Mouse (Mus musculus) lung, postnatal 25 days (tissue): ENCODE results near the gene Rab13.
A peak's percentile ranks its signal among the peaks of the same experiment; 100 is the strongest.

Experiments
- DNase-seq: peaks from one replicate; pipeline ENCODE4 v3.0.0; 2022; ENCODE audit warnings: low spot score

Rab13 gene

DNA sequence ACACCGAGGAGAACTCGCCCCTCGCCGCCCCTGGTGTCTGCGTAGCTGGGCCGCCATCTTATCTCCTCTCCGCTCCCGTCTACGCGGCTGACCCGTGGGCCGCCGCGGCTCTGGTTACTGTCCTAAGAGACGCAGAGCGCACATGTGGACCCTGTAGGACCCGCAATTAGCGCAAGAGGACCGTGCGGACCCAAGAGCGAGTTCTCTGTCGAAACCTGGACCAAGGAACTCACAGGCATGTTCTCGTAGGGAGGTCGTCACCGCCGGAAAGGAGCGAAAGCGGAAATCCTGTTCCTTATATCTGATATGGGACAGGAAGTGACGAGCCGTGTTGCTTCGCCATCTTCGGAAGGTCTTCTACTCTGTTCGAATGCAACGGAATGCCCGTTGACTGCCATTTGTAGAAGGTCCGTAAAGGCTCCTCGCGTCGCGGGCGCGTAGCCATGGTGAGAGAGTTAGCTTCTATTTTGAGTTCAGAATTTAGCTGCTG is at the start of gene Rab13, which contains the start of gene Rps27:
TSS of gene Rab13 (plus strand) at position 319 of the 490 bp plus-strand sequence.
TSS of gene Rps27 (minus strand) at position 275 of the 490 bp plus-strand sequence.
- peak; percentile 96 for DNase-seq

DNA sequence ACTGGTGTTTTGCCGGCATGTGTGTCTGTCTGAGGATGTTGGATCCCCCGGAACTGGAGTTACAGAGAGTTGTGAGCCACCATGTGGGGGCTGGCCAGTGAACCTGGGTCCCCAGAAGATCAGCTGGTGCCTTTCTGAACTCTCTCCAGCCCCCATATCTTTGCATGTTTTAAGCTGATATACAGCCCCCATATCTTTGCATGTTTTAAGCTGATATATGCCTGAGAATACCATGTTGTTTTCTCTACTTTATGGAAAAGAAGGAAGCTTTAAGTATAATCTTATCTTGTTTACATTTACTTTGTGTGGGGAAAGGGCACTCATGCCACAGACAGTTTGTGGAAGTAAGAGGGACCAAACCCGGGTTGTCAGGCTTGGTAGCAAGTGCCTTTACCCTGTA is 33.9 kb upstream of the Rab13 start:
- DNase-seq = no peak

DNA sequence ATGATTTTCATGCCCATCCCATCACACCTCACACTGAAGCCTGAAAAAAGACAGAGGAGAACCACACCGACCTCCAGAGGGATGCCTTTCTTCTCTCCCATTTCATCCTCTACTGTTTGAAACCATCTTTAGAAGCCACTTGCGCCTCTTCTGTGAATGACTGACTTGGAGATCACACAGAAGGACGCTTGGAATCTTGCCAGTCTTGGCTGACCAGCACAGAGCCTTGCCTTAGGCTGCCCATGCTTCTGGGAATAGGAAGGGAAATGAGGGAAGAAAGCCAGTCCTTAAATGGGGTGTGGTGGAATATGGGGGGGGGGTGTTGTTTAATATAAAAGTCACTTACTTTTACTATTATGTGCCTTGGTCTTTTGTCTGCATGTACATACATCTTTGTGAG is 29.9 kb upstream of the Rab13 start:
- DNase-seq = no peak

DNA sequence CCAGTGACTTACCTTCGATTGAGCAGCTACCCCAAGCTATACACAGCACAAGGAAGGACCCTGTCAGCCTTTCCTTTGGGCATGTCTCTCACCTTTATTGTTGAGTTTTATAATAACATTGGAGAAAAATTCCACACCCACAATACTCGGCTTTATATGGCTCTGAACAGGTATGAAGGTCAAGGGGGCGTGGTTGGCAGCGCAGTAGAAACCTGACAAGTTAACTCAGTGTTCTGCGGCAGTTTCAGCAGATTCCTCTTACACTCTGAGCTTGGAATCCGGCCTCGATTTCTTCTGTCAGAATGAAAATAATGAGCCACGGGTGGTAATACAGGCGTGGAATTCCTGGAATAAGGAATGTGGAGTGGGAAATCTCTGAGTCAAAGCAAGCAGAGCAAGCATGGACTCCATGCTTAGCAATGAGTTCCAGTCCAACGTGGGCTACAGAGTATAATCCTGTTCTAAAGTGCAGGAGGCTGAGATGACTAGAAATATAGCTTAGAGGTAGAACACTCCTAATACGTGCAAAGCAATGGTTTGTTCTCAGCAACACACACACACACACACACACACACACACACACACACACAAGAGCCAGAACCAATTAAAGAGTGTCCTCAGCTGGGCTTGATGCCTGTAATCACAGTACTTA is 22.5 kb upstream of the Rab13 start:
- no peak for DNase-seq

DNA sequence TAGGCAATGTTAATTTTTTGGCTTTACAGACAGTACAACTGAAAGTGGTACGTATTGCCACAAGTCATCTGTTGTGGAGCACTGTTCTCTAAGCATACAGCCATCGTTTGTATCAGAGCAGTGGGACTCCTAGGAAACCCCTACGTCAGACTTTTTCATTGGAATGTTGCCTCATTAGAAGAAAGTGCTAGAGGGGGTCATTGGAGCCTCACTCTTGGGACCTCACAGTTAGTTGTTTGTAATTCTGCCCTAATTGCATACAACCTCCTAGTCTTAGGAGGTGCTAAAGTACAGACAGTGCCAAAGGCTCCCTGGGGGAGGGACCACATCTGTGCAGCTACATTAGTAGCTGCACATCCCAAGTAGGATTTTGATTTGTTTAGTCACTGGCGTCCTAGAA is 18.7 kb upstream of the Rab13 start:
- no peak for DNase-seq

DNA sequence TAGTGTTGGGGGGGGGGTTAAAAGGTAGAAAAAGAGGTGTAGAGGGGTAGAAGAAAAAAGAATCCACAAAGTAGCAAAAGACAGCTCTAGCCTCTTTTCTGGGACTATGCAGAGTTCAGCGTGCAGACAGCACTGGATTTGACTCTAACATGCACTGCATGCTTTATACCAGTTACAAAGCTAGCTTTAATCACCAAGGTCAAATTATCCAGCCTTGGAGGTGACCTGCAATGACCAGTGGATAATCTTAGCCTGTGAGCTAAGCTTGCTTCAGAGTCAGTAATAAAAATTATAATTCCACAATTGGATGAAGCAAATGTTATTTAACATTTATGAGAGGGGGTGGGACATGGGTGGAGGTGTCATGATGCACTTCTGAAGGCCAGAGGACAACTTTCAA is 17.9 kb upstream of the Rab13 start:
- no peak for DNase-seq

DNA sequence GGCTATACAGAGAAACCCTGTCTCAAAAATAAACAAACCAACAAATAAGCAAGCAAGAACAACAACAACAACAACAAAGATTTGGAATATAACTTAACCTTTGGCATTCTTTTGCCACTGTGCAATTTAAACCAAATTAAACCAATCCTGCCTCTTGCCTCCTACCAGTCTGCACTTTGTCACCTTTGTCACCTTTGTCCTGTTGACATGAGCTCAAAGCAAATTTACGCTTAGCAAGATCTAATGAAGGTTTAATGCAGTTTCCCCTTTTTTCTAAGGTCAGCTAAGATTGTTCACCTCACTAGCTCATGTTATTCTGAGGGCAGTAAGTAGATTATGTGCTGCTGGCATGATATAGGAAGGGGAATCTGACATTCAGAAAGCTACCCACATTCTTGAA is 15.9 kb upstream of the Rab13 start:
- DNase-seq = no peak

DNA sequence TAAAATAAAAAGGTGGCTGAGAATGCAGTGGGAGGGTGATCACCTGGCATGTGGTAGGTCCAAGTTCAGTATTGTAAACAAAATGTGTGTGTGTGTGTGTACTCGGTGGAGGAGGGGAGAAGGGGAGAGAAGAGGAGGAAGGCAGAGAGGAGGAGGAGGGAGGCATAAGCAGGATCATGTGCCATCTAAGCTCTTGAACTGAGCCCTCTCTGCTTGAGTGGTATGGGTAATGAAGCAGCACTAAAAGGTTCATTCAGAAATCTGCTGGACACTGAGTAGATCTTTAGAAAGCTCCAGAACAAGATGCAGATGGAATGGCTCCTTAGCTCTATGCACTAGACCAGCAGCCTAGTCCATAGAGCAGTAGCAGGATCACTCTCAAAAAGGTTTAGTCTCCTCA is 10.6 kb upstream of the Rab13 start:
- no peak for DNase-seq

DNA sequence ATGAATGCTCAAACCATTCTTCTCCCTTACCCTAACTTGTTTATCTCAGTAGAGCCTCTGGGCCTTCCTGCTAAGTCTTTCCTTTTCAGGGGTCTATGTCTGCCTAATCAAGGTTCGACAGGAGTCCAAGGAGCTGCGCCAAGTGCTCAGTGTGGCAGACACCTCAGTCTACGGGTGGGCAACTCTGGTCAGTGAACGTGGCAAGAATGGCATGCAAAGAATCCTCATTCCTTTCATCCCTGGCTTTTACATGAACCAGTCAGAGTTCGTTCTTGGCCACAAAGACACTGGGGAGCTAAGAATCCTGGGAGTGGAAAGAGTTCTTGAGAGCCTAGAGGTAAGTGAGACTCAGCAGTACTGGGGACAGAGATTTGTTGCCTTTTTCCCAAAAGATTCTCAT is 9.9 kb upstream of the Rab13 start:
- no peak for DNase-seq

DNA sequence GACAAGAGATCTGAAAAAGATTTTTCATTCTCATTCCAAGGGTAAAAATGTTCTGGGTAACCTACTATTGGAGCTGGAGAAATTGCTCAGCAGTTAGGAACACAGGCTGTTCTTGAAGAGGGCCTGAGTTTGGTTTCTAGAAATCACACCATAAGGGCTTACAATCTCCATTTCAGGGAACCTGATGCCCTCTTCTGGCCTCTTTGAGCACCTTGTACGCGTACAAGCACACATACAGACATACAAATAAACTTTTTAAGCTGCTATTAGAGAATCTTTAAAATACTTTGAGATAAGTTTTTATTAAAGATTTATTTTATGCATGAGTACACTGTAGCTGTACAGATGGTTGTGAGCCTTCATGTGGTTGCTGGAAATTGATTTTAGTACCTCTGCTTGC is 8.9 kb upstream of the Rab13 start:
- no peak for DNase-seq

DNA sequence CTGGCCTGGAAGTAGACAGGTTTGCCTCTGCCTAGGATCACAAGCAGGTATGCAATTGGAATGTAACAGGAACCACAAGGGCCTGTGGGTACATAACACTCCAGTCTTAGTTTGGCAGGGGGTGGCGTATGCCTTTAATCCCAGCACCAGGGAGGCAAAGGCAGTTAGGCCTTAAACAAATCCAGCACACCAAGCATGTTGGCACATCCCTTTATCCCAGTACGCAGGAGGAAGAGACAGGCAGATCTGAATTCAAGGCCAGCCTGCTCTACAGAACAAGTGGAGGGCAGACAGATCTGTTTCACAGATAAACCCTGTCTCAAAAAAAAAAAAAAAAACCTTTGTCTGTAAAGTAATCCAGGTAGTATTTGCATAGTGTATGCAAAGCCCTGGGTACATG is 4.8 kb upstream of the Rab13 start:
- DNase-seq = peak; percentile 38

DNA sequence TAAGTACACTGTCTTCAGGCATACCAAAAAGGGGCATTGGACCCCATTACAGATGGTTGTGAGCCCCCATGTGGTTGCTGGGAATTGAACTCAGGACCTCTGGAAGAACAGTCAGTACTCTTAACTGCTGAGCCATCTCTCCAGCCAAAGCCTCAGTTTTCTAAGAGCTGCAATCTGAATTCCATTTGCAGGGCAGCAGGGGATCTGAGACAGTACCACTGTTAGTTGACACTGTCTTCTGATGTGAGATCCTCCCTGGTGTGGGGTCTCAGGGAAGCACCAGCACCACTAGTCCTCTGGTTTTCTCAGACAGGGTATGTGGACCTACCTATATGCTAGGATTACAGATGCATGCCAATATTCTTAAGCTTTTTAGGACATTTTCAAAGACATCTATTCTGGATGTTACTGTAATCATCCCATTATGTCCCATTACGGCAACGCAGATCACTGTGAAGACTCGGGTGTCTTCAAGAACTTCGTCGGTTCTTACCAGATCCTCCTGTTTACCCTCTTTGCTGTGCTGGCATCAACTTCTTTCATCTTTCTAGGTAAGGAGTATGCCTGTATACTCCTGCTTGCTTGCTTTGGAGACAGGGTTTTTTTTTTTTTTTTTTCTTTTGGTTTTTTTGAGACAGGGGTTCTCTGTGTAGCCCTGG is 3.5 kb upstream of the Rab13 start:
- no peak for DNase-seq

DNA sequence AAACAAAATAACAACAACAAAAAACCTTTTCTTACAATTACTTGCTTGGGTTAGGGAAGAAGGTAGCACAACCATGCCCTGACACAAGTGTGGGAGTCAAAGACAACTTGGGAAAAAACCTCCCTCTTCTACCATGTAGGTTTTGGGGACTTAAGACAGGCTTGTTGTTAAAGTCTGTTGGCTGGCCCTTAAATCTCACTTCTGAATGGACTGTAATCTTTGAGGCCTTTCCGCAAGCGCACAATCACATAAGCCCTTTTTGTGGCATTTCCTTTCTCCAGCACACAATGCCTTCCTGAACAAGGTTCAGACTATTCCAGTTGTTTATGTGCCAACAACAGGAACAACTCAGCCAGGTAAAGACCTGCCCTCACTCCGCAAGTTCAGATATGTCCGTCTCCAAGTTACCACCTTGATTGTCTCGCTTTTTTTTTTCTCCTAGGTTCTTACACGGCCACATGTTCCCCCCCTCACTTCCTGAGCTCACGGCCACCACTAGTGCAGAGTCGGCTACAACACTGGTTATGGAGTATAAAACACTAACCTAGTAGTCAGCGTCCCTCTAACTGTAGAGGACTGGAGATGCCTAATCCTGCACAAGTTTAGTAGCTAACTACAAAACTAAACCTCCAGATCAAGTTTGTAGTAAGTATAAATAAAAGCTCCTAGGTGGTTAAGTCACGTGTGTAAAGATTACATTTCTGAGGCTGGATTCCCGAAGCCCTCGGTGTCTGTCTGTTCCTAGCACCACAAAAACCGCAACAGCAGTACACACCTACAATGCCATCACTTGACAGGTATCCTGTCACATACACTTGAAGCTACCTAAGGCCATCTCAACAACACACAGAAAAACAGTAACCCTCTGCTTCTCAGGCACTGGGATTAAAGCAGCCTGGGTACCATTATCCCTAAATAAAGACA is 1.8 kb upstream of the Rab13 start:
- DNase-seq = no peak

DNA sequence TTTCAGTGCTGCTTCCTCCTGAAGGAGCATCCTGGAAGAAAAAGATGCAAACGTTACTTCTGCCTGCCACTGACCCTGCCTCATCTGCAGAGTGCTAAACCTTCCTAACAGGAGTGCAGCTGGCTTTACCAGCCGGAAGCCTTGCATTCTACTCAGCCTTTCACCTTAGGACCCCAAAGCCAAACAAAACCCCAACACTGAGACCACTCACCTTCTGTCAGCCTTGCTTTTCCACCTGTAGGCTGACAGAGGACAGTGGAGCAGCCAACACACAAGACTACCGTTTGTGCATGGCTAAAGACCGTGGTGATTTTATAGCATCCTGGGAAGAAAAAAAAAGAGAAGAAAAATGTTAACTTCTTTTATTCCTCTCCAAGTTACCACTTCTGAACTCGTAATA is 772 bp upstream of the Rab13 start:
- no peak for DNase-seq

DNA sequence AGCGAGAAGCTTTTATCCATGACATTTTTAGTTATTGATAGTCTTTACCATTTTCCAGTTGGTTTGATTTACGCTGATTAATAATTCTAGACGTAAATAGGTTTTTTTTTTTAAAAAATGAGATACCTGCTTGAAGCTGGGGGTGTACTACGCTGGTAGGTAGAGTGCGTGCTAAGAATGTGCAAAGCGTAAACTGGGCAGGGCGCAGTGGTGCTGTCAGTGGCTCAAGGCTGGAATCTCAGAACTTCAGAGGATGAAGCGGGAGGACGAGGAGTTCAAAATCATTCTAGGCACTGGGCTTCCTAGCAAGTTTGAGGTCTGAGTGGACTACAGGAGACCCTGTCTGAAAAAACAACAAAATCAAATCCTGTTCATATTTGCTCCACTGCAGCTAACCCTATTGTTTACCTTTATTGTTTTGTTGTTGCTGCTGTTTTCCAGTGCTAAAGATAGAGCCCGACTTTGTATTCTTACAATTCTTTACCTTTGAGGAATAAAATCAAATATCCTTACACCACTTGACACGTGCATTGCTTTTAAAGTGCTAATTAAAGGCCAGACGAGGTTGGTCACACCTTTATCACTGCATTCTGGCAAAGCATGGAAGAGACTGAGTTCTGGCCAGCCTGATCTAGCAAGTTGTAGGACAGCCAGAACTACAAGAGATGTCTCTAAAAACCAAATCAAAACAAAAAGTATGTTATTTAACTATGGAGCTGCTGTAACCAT is 625 bp downstream of the Rab13 start:
- DNase-seq = peak; percentile 18

DNA sequence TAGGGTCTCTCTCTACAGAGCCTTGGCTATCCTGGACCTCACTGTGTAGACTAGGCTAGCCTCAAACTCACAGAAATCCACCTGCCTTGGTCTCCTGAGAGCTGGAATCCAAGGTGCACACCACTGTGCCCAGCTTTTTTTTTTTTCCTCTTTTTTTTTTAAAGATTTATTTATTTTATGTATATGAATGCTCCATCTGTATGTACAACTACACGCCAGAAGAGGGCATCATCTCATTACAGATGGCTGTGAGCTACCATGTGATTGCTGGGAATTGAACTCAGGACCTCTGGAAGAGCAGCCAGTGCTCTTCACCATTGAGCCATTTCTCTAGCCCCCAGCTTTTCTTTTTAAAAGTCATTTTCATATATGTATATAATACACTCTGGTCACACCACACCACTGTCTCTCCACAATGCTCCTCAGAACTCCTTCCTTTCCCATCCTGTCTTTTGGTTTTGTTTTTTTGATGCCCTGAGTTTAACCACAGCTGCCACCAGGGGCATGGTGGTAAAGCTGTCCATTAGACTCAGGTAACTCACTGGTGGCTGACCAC is 2.4 kb downstream of the Rab13 start:
- peak; percentile 24 for DNase-seq

DNA sequence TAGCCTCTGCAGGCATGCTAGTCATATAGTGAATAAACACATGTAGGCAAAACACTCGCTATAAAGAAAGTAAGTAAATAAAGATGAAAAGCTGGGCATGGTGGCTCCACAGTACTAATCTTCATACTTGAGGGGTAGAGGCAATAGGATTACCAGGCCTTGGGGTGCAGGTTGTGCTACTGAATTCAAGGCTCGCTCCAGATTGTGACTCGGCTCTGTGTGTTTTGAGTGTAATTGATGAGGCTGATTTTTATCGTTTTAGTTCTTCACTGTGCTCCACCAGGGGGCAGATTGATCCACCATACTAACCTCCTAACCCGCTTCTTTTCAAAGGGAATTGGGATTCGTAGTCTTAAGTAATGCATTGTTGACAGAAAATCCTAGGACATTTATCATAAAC is 6.6 kb downstream of the Rab13 start:
- DNase-seq = peak; percentile 61

DNA sequence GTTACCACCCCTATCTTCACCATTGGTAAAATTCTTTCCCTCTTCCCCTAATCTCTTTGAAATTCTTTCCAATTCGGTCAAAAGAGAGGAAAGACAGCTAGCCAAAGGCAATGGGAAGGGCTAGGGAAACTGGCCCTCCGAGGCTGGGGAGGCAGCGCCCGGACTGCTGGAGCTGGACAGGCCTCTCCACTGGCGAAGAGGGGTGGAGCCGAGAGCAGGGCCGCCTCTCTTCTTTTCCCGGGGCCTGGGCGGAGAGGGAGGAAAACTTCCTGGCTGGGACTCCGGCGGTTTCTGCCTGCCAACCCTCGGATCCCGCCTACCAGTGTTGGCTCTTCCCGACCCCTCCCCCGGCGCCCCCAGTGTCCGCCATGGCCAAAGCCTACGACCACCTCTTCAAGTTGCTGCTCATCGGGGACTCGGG is 7.0 kb downstream of the Rab13 start:
- DNase-seq = peak; percentile 88

DNA sequence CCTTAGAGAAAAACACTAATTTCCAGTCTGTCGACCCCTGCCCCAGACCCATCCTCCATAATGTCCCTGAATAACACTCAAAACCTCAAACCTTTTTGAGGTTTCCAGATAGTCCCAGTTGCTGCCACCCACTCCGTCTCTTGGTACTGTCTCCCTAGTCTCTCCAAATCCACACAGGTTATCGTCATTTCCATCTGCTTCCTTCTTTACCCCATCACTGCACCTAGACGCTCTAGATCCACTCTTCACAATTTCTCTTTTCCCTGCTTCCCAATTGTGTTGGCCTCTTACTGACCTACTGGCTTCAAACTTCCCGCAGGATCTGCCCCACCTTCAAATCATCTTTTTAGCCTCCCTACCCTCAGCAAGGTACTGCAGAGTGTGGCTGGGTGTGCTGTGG is 7.6 kb downstream of the Rab13 start:
- no peak for DNase-seq

DNA sequence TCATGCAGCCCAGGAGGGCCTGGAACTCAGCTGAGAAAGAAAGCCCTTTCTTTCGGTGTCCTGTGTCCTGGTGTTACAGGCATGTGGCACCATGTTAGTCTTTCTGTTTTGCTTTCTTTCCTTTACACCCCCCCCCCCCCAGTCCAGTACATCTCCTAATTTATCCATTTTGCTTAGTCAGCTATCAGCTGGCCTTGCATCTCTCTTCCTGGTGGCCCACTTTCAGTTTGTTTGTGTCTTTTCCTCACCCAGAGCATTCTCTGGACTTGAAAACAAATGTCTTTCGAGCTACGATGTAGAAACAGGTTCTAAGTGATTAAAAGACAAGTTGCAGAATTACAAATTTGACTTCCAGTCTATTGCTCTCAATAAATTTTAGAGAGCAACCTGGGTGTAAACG is 9.0 kb downstream of the Rab13 start:
- DNase-seq = no peak

DNA sequence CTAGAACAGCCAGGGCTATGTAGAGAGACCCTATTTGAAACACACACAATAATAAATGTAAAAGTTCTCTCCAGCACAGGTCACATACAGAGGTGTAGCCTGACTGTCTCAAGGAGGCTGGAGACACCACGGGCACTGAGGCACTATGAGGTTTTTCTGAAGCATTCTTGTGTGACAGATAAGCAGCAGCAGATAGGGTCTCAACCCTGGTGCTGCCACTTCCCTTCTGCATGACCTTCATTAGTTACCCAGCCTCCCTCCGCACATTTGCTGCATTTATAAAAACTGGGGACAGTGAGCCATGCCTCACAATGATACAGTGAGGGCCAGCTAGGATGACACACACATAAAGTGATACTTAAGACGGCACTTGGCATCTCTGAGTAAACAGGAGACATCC is 9.4 kb downstream of the Rab13 start:
- no peak for DNase-seq

DNA sequence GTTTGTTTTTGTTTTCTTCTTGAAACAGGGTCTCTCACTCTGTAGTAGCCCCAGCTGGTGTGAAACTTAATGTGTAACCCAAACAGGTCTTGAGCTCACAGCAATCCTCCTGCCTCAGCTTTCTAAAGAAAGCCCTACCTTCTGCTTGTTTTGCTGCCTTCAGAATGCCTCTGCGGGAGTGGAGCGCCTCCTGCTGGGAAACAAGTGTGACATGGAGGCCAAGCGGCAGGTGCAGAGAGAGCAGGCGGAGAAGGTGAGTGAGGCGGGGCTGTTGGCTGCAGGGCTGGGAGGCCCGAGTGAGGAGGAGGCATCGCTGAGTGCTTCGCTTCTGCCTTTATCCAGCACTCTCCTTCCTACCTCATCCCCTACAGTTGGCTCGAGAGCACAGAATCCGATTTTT is 10.8 kb downstream of the Rab13 start:
- DNase-seq = no peak
